Mouse (Mus musculus): ENCODE results near the gene Mical2.

DNA sequence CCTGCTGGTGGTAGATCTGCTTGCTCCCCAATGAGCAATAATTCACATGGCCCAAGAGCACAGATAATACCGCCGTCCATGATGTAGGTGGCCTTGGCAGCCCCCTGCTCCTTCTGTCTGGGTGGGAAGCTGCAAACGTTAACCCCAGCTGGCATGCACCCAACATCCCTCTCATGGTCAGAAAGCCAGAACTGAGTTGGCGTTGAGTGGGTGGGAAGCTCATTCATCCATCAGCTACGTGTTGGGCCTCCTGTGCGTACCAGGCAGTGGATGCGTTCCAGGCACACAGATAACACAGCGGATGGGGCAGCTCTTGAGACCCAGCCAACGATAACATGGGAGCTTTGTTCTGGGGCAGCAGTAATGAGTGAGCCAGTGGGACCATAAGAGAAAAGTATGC is 72.4 kb downstream of the Mical2 start:
- no peak for TF ChIP-seq CTCF (IDR thresholded peaks at IDR 0.05; ENCODE audit: borderline replicate concordance, extremely low read depth, insufficient read depth, insufficient read length)
- TF ChIP-seq POLR2A (IDR thresholded peaks at IDR 0.05; ENCODE audit: borderline replicate concordance, extremely low read depth, insufficient read depth, insufficient read length, poor library complexity, severe bottlenecking): no peak

All from brain, embryonic 14.5 days (tissue).